Mouse (Mus musculus) gastrocnemius, postnatal 14 days (tissue): ENCODE measurements around the gene Zfp626. TPM values are rescaled to one million over a fixed set of nuclear protein-coding genes. Genes with fewer than 3 reads are reported as not detected.
"Not testable (repeated sequence)": the region's sequence is repeated elsewhere in the genome, so short reads cannot be mapped to it uniquely, and the experiment has no call there.

Experiments
- DNase-seq: peaks from one replicate; pipeline ENCODE4 v3.0.0; 2021; ENCODE audit warnings: mixed read lengths
- intact Hi-C: fragments of 180-260 bp; cut with DNase I; formaldehyde crosslinking; loops from one replicate; pipeline ENCODE4 v1.15.1; 2025; ENCODE audit warnings: low total_unique reads
- total RNA-seq, 2 experiments: library from RNA; stranded (reverse); gene quantifications; 2 replicates each; pipeline ENCODE4 v1.2.3; 2021

The Zfp626 gene
- total RNA-seq, 2 experiments from 2014 or later, result 3.0 TPM

- no peak for DNase-seq
- intact Hi-C loops, result no loop called here
Measured at GRCm38 (mm10) chr7:27859301-27860251, 52.6 kb downstream of the Zfp626 start.

GRCm38 (mm10) chr7:27860396-27861235 is 53.6 kb downstream of the Zfp626 start:
- peak; percentile 79 for DNase-seq
- intact Hi-C loops, result no loop called here

GRCm38 (mm10) chr7:27862578-27862977 is 55.6 kb downstream of the Zfp626 start:
- DNase-seq, intact Hi-C loops: not testable (repeated sequence)

Other genes with a start within 250 kb of the Zfp626 start
- 100 to 1,000 TPM; 109 to 114 TPM for gene Akt2, start 215.6 kb upstream of the Zfp626 start, total RNA-seq
- gene Ttc9b, start 153.3 kb upstream of the Zfp626 start, total RNA-seq, result not detected
- 10 to 100 TPM; 15.9 to 16.6 TPM for gene Map3k10, start 132.6 kb upstream of the Zfp626 start, total RNA-seq
- 1 to 10 TPM in 1 of 2 experiments, under 1 TPM in 1; 0.84 to 1.2 TPM for gene Zfp607b, start 117.9 kb upstream of the Zfp626 start, total RNA-seq
- gene Zfp60, start 75.8 kb upstream of the Zfp626 start, total RNA-seq, result 1 to 10 TPM; 5.6 to 6.2 TPM
- 1 to 10 TPM; 1.5 to 1.8 TPM for gene Zfp59, start 31.4 kb downstream of the Zfp626 start, total RNA-seq
- gene Zfp607a, start 50.3 kb downstream of the Zfp626 start, total RNA-seq, result 1 to 10 TPM; 1.7 to 2.0 TPM
- 1 to 10 TPM; 3.3 to 3.8 TPM for gene Zfp974, start 122.3 kb downstream of the Zfp626 start, total RNA-seq
- gene Zfp780b, start 172.0 kb downstream of the Zfp626 start, total RNA-seq, result 1 to 10 TPM; 5.8 to 6.1 TPM
- under 1 TPM; 0.53 to 0.68 TPM for gene Zfp850, start 206.9 kb downstream of the Zfp626 start, total RNA-seq
- 100 to 1,000 TPM; 104 to 107 TPM for gene Psmc4, start 242.9 kb downstream of the Zfp626 start, total RNA-seq